Mouse (Mus musculus) lung, postnatal 0 days (tissue): ENCODE data around the gene Ano4. TPM values are rescaled to one million over a fixed set of nuclear protein-coding genes. Genes with fewer than 3 reads are reported as not detected.

ENCODE experiments used
- ATAC-seq: fragments of 200-750 bp; cut with Nextera tagmentation; 2 replicates; pipeline ENCODE4 v1.8.0; 2017; ENCODE audit warnings: moderate library complexity
- DNase-seq: peaks from one replicate; pipeline ENCODE4 v3.0.0-alpha.2; 2016; ENCODE audit warnings: low spot score
- H3K27ac ChIP-seq: fragments of 300-500 bp; sonication (generic); 2 replicates; pipeline ENCODE4 v1.5.1; 2014; ENCODE audit warnings: antibody characterized with exemption, mild to moderate bottlenecking, low read length, mixed read lengths
- H3K27me3 ChIP-seq: fragments of 300-500 bp; sonication (generic); replicated peaks from 2 replicates; pipeline ENCODE4 v1.6.1; 2014; ENCODE audit warnings: low read length, mixed read lengths; ENCODE audit not compliant: insufficient read depth
- H3K36me3 ChIP-seq: fragments of 300-500 bp; sonication (generic); 2 replicates; pipeline ENCODE4 v1.6.1; 2014; ENCODE audit warnings: low read length, mixed read lengths; ENCODE audit not compliant: insufficient read depth
- H3K4me1 ChIP-seq: fragments of 300-500 bp; sonication (generic); 2 replicates; pipeline ENCODE4 v1.6.1; 2014; ENCODE audit warnings: antibody characterized with exemption, low read depth, low read length, mixed read lengths; ENCODE audit not compliant: insufficient read depth
- H3K4me2 ChIP-seq: fragments of 300-500 bp; sonication (generic); replicated peaks from 2 replicates; pipeline ENCODE4 v1.6.1; 2014; ENCODE audit warnings: low read depth, mild to moderate bottlenecking, low read length, moderate library complexity, mixed read lengths
- H3K4me3 ChIP-seq: fragments of 300-500 bp; sonication (generic); 2 replicates; pipeline ENCODE4 v1.5.1; 2014; ENCODE audit warnings: low read depth, low read length
- H3K9ac ChIP-seq: fragments of 300-500 bp; sonication (generic); replicated peaks from 2 replicates; pipeline ENCODE4 v1.6.1; 2014; ENCODE audit warnings: low read depth, mild to moderate bottlenecking
- H3K9me3 ChIP-seq: fragments of 300-500 bp; sonication (generic); 2 replicates; pipeline ENCODE4 v1.6.1; 2016; ENCODE audit warnings: low read length, mixed read lengths
- CTCF ChIP-seq: IDR thresholded peaks from 2 replicates; pipeline ENCODE4 v1.5.1; 2016; ENCODE audit warnings: antibody characterized with exemption, mild to moderate bottlenecking
- EP300 ChIP-seq: IDR thresholded peaks from 2 replicates; pipeline ENCODE4 v1.6.1; 2016; ENCODE audit warnings: antibody characterized with exemption, mild to moderate bottlenecking, control low read depth
- WGBS: fragments of 180-500 bp; shearing (Covaris S2); extraction: QIAGEN DNeasy Blood & Tissue Kit; methylation state at CpG from one replicate; pipeline ENCODE4 v1.1.7; 2014; 5-methylcytosine and 5-hydroxymethylcytosine counted together
- polyA plus RNA-seq: library from polyadenylated mRNA; unstranded; fragments of >200 nt; fragmentation: Nextera tagmentation; extraction: Ambion mirVana; gene quantifications from 2 replicates; pipeline ENCODE4 v1.2.1, GENCODE M21; 2015

Gene Ano4
- polyA plus RNA-seq, 1 experiment from 2014 or later: 0.11 TPM

GRCm38 (mm10) chr10:89263396-89263795, 81.2 kb downstream of the Ano4 start:
- no peak overlapping the region for H3K4me3 ChIP-seq
- no peak overlapping the region for H3K9ac ChIP-seq
- H3K27ac ChIP-seq: no peak overlapping the region
- DNase-seq (no peak), ATAC-seq (no peak)
- WGBS: 73% methylated on average over 4 of the region's 4 CpGs
- TF ChIP-seq EP300 (no peak), CTCF (no peak)
- H3K4me2 ChIP-seq: no peak overlapping the region
- no peaks in the 10 kb centered on the region for H3K4me1 ChIP-seq
- H3K9me3 ChIP-seq: no peaks in the 10 kb centered on the region
- H3K36me3 ChIP-seq: no peaks in the 10 kb centered on the region
- no peaks in the 10 kb centered on the region for H3K27me3 ChIP-seq

GRCm38 (mm10) chr10:89257457-89258381, 86.8 kb downstream of the Ano4 start:
- Histone ChIP-seq H3K27me3 (no peaks in the 10 kb centered on the region), H3K27ac (no peak overlapping the region), H3K4me2 (peak overlapping the region; percentile 19; the same call in 1 of the 2 replicates), H3K36me3 (no peaks in the 10 kb centered on the region), H3K4me1 (no peaks in the 10 kb centered on the region), H3K4me3 (peak overlapping the region; percentile 3; the same call in 1 of the 2 replicates), H3K9ac (no peak overlapping the region), H3K9me3 (no peaks in the 10 kb centered on the region)
- no peak; the same call in 1 of the 2 replicates for ATAC-seq
- 4% methylated on average over 16 of the region's 16 CpGs for WGBS
- no peak for DNase-seq
- TF ChIP-seq EP300: no peak
- no peak for TF ChIP-seq CTCF

- no peak overlapping the region for H3K27ac ChIP-seq
- no peaks in the 10 kb centered on the region for H3K27me3 ChIP-seq
- no peak for TF ChIP-seq EP300
- no peak for TF ChIP-seq CTCF
- 3% methylated on average over 17 of the region's 17 CpGs for WGBS
- H3K4me1 ChIP-seq: no peaks in the 10 kb centered on the region
- H3K4me3 ChIP-seq: peak overlapping the region; percentile 3; the same call in 1 of the 2 replicates
- no peaks in the 10 kb centered on the region for H3K9me3 ChIP-seq
- peak overlapping the region; percentile 19; the same call in 1 of the 2 replicates for H3K4me2 ChIP-seq
- no peak overlapping the region for H3K9ac ChIP-seq
- H3K36me3 ChIP-seq: no peaks in the 10 kb centered on the region
- no peak for ATAC-seq
- no peak for DNase-seq
Measured at GRCm38 (mm10) chr10:89256762-89257456, 87.7 kb downstream of the Ano4 start.

- WGBS: 69% methylated on average over 5 of the region's 5 CpGs
- Histone ChIP-seq H3K4me2 (no peak overlapping the region), H3K27me3 (no peaks in the 10 kb centered on the region), H3K9me3 (no peaks in the 10 kb centered on the region), H3K27ac (no peak overlapping the region), H3K36me3 (no peaks in the 10 kb centered on the region), H3K4me1 (no peaks in the 10 kb centered on the region), H3K9ac (no peak overlapping the region), H3K4me3 (no peak overlapping the region)
- no peak for TF ChIP-seq CTCF
- no peak for TF ChIP-seq EP300
- ATAC-seq (no peak), DNase-seq (no peak)
Measured at GRCm38 (mm10) chr10:89254765-89255164, 89.8 kb downstream of the Ano4 start.

- H3K4me3 ChIP-seq: no peak overlapping the region
- WGBS: 39% methylated on average over 3 of the region's 3 CpGs
- H3K4me2 ChIP-seq: no peak overlapping the region
- H3K9ac ChIP-seq: no peak overlapping the region
- no peak for DNase-seq
- no peak for ATAC-seq
- no peak overlapping the region for H3K27ac ChIP-seq
- no peaks in the 10 kb centered on the region for H3K27me3 ChIP-seq
- H3K36me3 ChIP-seq: no peaks in the 10 kb centered on the region
- no peaks in the 10 kb centered on the region for H3K4me1 ChIP-seq
- TF ChIP-seq EP300: no peak
- no peak for TF ChIP-seq CTCF
- no peaks in the 10 kb centered on the region for H3K9me3 ChIP-seq
Measured at GRCm38 (mm10) chr10:89253799-89254198, 90.8 kb downstream of the Ano4 start.

DNA sequence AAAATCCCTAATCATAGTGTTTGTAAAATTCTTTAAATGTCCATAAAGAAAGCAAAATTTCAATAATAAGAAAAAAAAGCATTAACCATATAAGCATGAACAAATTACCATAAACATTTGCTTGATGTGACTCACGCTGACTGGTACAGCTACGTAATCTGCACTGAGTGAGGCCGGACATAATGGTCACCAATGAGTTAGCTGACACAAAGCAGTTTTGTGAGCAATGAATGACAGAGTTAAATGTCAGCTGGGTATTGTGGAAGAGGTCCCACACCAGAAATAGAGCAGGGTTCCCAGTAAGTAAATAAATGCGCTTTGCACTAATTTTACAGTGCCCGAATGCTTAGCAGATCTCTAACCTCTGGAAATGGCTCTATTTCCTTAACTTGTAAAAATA, 91.9 kb downstream of the Ano4 start:
- Histone ChIP-seq H3K4me3 (no peak overlapping the region), H3K27me3 (no peaks in the 10 kb centered on the region), H3K36me3 (no peaks in the 10 kb centered on the region), H3K27ac (no peak overlapping the region), H3K4me1 (no peaks in the 10 kb centered on the region), H3K9me3 (no peaks in the 10 kb centered on the region), H3K9ac (no peak overlapping the region), H3K4me2 (no peak overlapping the region)
- no peak for DNase-seq
- TF ChIP-seq CTCF: no peak
- TF ChIP-seq EP300: no peak
- ATAC-seq: no peak
- 68% methylated on average over 5 of the region's 5 CpGs for WGBS
